Mouse (Mus musculus): ENCODE data around the gene Wdr90. TPM values are rescaled to one million over a fixed set of nuclear protein-coding genes. Genes with fewer than 3 reads are reported as not detected.
A peak's percentile ranks its signal among the peaks of the same experiment; 100 is the strongest.
"Not testable (repeated sequence)": the region's sequence is repeated elsewhere in the genome, so short reads cannot be mapped to it uniquely, and the experiment has no call there.

Gene Wdr90
- polyA plus RNA-seq, 1 experiment from 2014 or later = 8.2 TPM

DNA sequence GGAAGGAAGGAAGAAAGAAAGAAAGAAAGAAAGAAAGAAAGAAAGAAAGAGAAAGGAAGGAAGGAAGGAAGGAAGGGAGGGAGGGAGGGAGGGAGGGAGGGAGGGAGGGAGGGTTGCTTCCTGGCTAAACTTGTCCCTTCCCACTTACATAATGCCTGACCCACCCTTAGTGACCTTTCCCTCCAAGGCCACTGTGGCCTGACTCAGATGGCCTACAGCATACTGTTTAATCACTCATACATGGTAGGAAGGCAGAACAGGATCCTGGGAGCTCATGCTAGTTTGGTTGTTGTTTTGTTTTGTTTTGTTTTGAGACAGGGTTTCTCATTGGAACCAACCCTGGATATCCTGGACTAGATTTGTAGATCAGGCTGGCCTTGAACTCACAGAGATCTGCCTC, 10.3 kb upstream of the Wdr90 start:
- not testable (repeated sequence) for H3K4me3 ChIP-seq (ENCODE audit: control insufficient read depth in 1 of 2, insufficient read depth in 1 of 2, low read depth in 1 of 2, low read length in 2 of 2); H3K27me3 ChIP-seq (ENCODE audit: control insufficient read depth, insufficient read depth, low read length); H3K9ac ChIP-seq (ENCODE audit: low read length); H3K27ac ChIP-seq (replicated peaks in 1 of 2; ENCODE audit: control insufficient read depth in 1 of 2, insufficient read depth in 1 of 2, low read depth in 2 of 2, low read length in 2 of 2); H3K9me3 ChIP-seq (ENCODE audit: control insufficient read depth, low read length); H3K4me2 ChIP-seq (ENCODE audit: low read length); H3K36me3 ChIP-seq (ENCODE audit: control insufficient read depth, insufficient read depth, low read length); ATAC-seq (ENCODE audit: insufficient number of reproducible peaks, insufficient read depth, low FRiP score, low read depth)
- peaks cover 20 to 34% of the 10 kb centered on the region in 2 experiments for H3K4me1 ChIP-seq (ENCODE audit: control insufficient read depth in 2 of 2, insufficient read depth in 2 of 2, low read length in 2 of 2)

- no peaks in the 10 kb centered on the region for H3K9me3 ChIP-seq (ENCODE audit: control insufficient read depth, low read length)
- 89% methylated on average over 2 of the region's 2 CpGs for WGBS
- H3K9ac ChIP-seq (ENCODE audit: low read length) = no peak overlapping the region
- H3K27me3 ChIP-seq (ENCODE audit: control insufficient read depth, insufficient read depth, low read length) = no peaks in the 10 kb centered on the region
- H3K36me3 ChIP-seq (ENCODE audit: control insufficient read depth, insufficient read depth, low read length) = peaks cover 11% of the 10 kb centered on the region; the same call in 1 of the 2 replicates
- no peak for ATAC-seq (ENCODE audit: insufficient number of reproducible peaks, insufficient read depth, low FRiP score, low read depth)
- peaks cover 13 to 30% of the 10 kb centered on the region in 2 experiments for H3K4me1 ChIP-seq (ENCODE audit: control insufficient read depth in 2 of 2, insufficient read depth in 2 of 2, low read length in 2 of 2)
- H3K27ac ChIP-seq (replicated peaks in 1 of 2; ENCODE audit: control insufficient read depth in 1 of 2, insufficient read depth in 1 of 2, low read depth in 2 of 2, low read length in 2 of 2) = no peak overlapping the region
- no peak overlapping the region for H3K4me3 ChIP-seq (ENCODE audit: control insufficient read depth in 1 of 2, insufficient read depth in 1 of 2, low read depth in 1 of 2, low read length in 2 of 2)
- no peak overlapping the region for H3K4me2 ChIP-seq (ENCODE audit: low read length)
Observed at GRCm38 (mm10) chr17:25869954-25870353, 8.7 kb upstream of the Wdr90 start.

DNA sequence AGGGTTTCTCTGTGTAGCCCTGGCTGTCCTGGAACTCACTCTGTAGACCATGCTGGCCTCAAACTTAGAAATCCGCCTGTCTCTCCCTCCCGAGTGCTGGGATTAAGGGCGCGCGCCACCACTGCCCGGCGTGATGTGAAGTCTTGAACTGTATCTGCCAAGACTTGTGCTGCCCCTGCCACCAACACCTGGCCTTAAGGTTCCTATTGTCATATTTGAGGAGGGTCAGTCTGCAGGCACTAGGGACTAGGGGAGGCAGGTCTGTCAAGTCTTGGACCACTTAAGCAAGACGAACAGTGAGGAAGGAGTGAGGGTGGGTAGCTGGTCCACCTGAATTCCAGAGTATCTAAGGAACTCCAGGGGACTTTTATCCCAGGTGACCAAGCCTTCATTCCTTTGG, 8.2 kb upstream of the Wdr90 start:
- Histone ChIP-seq H3K36me3 (ENCODE audit: control insufficient read depth, insufficient read depth, low read length) (peaks cover 15% of the 10 kb centered on the region), H3K9me3 (ENCODE audit: control insufficient read depth, low read length) (no peaks in the 10 kb centered on the region), H3K9ac (ENCODE audit: low read length) (no peak overlapping the region), H3K4me2 (ENCODE audit: low read length) (no peak overlapping the region), H3K4me1 (ENCODE audit: control insufficient read depth in 2 of 2, insufficient read depth in 2 of 2, low read length in 2 of 2) (peaks cover 13 to 29% of the 10 kb centered on the region in 2 experiments), H3K4me3 (ENCODE audit: control insufficient read depth in 1 of 2, insufficient read depth in 1 of 2, low read depth in 1 of 2, low read length in 2 of 2) (no peak overlapping the region), H3K27ac (replicated peaks in 1 of 2; ENCODE audit: control insufficient read depth in 1 of 2, insufficient read depth in 1 of 2, low read depth in 2 of 2, low read length in 2 of 2) (no peak overlapping the region), H3K27me3 (ENCODE audit: control insufficient read depth, insufficient read depth, low read length) (no peaks in the 10 kb centered on the region)
- ATAC-seq (ENCODE audit: insufficient number of reproducible peaks, insufficient read depth, low FRiP score, low read depth) = no peak
- WGBS = 90% methylated on average over 8 of the region's 8 CpGs

DNA sequence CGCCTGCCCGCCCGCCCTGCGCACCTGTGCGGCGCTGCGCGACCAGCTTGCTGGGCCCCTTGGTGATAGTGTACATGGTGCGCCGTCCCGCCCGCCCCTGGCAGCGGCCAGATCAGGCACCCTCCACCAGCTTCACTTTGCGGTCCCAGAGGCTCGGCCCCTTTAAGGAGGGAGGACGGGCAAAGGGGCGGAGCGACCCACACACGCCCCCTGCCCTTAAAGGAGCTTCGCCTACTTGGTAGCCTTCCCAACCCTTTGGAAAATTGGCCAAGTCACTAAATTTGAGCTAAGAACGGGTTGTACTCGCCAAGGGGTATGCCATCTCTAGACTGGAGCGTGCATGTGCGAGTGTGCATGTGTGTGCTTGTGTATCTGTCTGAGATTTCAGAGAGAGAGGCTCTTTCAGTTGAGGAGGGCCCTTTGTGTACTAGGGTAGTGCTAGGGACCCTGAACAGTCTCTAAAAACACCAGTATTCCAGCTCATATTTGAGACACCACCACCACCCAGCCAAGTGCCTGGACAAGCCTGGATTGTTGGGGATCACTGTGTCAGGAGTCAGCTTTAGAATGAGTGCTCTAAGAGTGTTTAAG, 7.4 kb upstream of the Wdr90 start, which contains the start of gene Mcrip2:
TSS of gene Mcrip2 (minus strand) at position 164 of the 591 bp plus-strand sequence.
- H3K27ac ChIP-seq (replicated peaks in 1 of 2; ENCODE audit: control insufficient read depth in 1 of 2, insufficient read depth in 1 of 2, low read depth in 2 of 2, low read length in 2 of 2) = peak within 1 kb of the TSS; percentile 73 to 97
- 1% methylated on average over 24 of the region's 24 CpGs for WGBS
- peaks cover 23% of the 10 kb centered on the region for H3K36me3 ChIP-seq (ENCODE audit: control insufficient read depth, insufficient read depth, low read length)
- peaks cover 7 to 21% of the 10 kb centered on the region in 2 experiments for H3K4me1 ChIP-seq (ENCODE audit: control insufficient read depth in 2 of 2, insufficient read depth in 2 of 2, low read length in 2 of 2)
- peak within 1 kb of the TSS; percentile 84 to 92 for H3K4me3 ChIP-seq (ENCODE audit: control insufficient read depth in 1 of 2, insufficient read depth in 1 of 2, low read depth in 1 of 2, low read length in 2 of 2)
- H3K27me3 ChIP-seq (ENCODE audit: control insufficient read depth, insufficient read depth, low read length) = no peaks in the 10 kb centered on the region
- H3K9ac ChIP-seq (ENCODE audit: low read length) = peak within 1 kb of the TSS; percentile 93
- no peaks in the 10 kb centered on the region for H3K9me3 ChIP-seq (ENCODE audit: control insufficient read depth, low read length)
- peak; percentile 79 for ATAC-seq (ENCODE audit: insufficient number of reproducible peaks, insufficient read depth, low FRiP score, low read depth)
- peak within 1 kb of the TSS; percentile 86 for H3K4me2 ChIP-seq (ENCODE audit: low read length)

GRCm38 (mm10) chr17:25867836-25868600, 6.7 kb upstream of the Wdr90 start:
- Histone ChIP-seq H3K4me1 (ENCODE audit: control insufficient read depth in 2 of 2, insufficient read depth in 2 of 2, low read length in 2 of 2) (peaks cover 7 to 21% of the 10 kb centered on the region in 2 experiments; a peak in 3 of 4 replicates), H3K4me3 (ENCODE audit: control insufficient read depth in 1 of 2, insufficient read depth in 1 of 2, low read depth in 1 of 2, low read length in 2 of 2) (peak overlapping the region; percentile 84 to 92), H3K27me3 (ENCODE audit: control insufficient read depth, insufficient read depth, low read length) (no peaks in the 10 kb centered on the region), H3K36me3 (ENCODE audit: control insufficient read depth, insufficient read depth, low read length) (peaks cover 29% of the 10 kb centered on the region), H3K9ac (ENCODE audit: low read length) (peak overlapping the region; percentile 93), H3K9me3 (ENCODE audit: control insufficient read depth, low read length) (no peaks in the 10 kb centered on the region), H3K27ac (replicated peaks in 1 of 2; ENCODE audit: control insufficient read depth in 1 of 2, insufficient read depth in 1 of 2, low read depth in 2 of 2, low read length in 2 of 2) (peak overlapping the region; percentile 73 to 97), H3K4me2 (ENCODE audit: low read length) (peak overlapping the region; percentile 86)
- ATAC-seq (ENCODE audit: insufficient number of reproducible peaks, insufficient read depth, low FRiP score, low read depth) = peak; percentile 31
- under 1% methylated on average over 41 of the region's 42 CpGs for WGBS

DNA sequence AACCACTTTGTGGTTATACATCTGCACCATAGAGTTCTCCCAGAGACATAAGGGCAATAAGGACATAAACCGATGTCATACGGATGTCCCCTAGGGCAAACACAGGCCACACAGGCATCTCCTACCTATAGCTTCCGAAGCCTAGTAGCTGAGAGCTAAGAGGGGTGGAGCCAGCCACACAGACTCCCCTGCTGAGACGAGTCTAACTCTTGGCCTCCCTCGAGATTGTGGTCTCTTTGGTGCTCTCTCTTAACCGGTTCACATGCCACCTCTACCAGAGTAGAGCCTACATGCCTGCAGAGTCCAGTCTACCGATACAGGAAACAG, 6.2 kb upstream of the Wdr90 start:
- peak overlapping the region; percentile 73 to 97 for H3K27ac ChIP-seq (replicated peaks in 1 of 2; ENCODE audit: control insufficient read depth in 1 of 2, insufficient read depth in 1 of 2, low read depth in 2 of 2, low read length in 2 of 2)
- H3K4me1 ChIP-seq (ENCODE audit: control insufficient read depth in 2 of 2, insufficient read depth in 2 of 2, low read length in 2 of 2) = peaks cover 7 to 21% of the 10 kb centered on the region in 2 experiments; a peak in 3 of 4 replicates
- no peak for ATAC-seq (ENCODE audit: insufficient number of reproducible peaks, insufficient read depth, low FRiP score, low read depth)
- peak overlapping the region; percentile 84 to 92 for H3K4me3 ChIP-seq (ENCODE audit: control insufficient read depth in 1 of 2, insufficient read depth in 1 of 2, low read depth in 1 of 2, low read length in 2 of 2)
- peaks cover 33% of the 10 kb centered on the region for H3K36me3 ChIP-seq (ENCODE audit: control insufficient read depth, insufficient read depth, low read length)
- 12% methylated on average over 7 of the region's 7 CpGs for WGBS
- peak overlapping the region; percentile 93 for H3K9ac ChIP-seq (ENCODE audit: low read length)
- H3K4me2 ChIP-seq (ENCODE audit: low read length) = peak overlapping the region; percentile 86
- H3K27me3 ChIP-seq (ENCODE audit: control insufficient read depth, insufficient read depth, low read length) = no peaks in the 10 kb centered on the region
- H3K9me3 ChIP-seq (ENCODE audit: control insufficient read depth, low read length) = no peaks in the 10 kb centered on the region

- H3K4me2 ChIP-seq (ENCODE audit: low read length) = 0 out of 2 replicates have a peak overlapping the region, but pooled peaks have one; percentile 1
Observed at GRCm38 (mm10) chr17:25866172-25866571, 4.9 kb upstream of the Wdr90 start.

More at GRCm38 (mm10) chr17:25866172-25866571, 4.9 kb upstream of the Wdr90 start:
- Histone ChIP-seq H3K9ac (ENCODE audit: low read length) (no peak overlapping the region), H3K36me3 (ENCODE audit: control insufficient read depth, insufficient read depth, low read length) (peaks cover 36% of the 10 kb centered on the region), H3K27ac (replicated peaks in 1 of 2; ENCODE audit: control insufficient read depth in 1 of 2, insufficient read depth in 1 of 2, low read depth in 2 of 2, low read length in 2 of 2) (no peak overlapping the region), H3K4me1 (ENCODE audit: control insufficient read depth in 2 of 2, insufficient read depth in 2 of 2, low read length in 2 of 2) (peaks cover 7 to 30% of the 10 kb centered on the region in 2 experiments; a peak in 3 of 4 replicates), H3K9me3 (ENCODE audit: control insufficient read depth, low read length) (no peaks in the 10 kb centered on the region), H3K27me3 (ENCODE audit: control insufficient read depth, insufficient read depth, low read length) (no peaks in the 10 kb centered on the region), H3K4me3 (ENCODE audit: control insufficient read depth in 1 of 2, insufficient read depth in 1 of 2, low read depth in 1 of 2, low read length in 2 of 2) (no peak overlapping the region)
- no peak for ATAC-seq (ENCODE audit: insufficient number of reproducible peaks, insufficient read depth, low FRiP score, low read depth)
- 93% methylated on average over 3 of the region's 3 CpGs for WGBS

All from heart, embryonic 14.5 days (tissue).